Mouse (Mus musculus) E14TG2a.4 (cell line): ENCODE results near the gene Sgsm3.

Source experiments
- H3K27me3 ChIP-seq: 2 replicates; pipeline ENCODE4 v1.6.1; 2014; ENCODE audit warnings: low read length, control low read depth; ENCODE audit not compliant: insufficient read depth
- H3K36me3 ChIP-seq: 2 replicates; pipeline ENCODE4 v1.6.1; 2014; ENCODE audit warnings: low read length, control low read depth; ENCODE audit not compliant: insufficient read depth
- H3K4me1 ChIP-seq: replicated peaks from 2 replicates; pipeline ENCODE4 v1.6.1; 2014; ENCODE audit warnings: low read depth, low read length, control low read depth
- H3K4me3 ChIP-seq: replicated peaks from 2 replicates; pipeline ENCODE4 v1.5.1; 2014; ENCODE audit warnings: mild to moderate bottlenecking, low read length
- H3K9me3 ChIP-seq: 2 replicates; pipeline ENCODE4 v1.6.1; 2014; ENCODE audit warnings: low read length, control low read depth
- CTCF ChIP-seq: conservative IDR thresholded peaks from 2 replicates; pipeline ENCODE4 v1.5.1; 2014; ENCODE audit warnings: low read length
- NANOG ChIP-seq: IDR thresholded peaks from 2 replicates; pipeline ENCODE4 v1.6.1; 2014; ENCODE audit warnings: borderline replicate concordance, low read length, mixed read lengths
- POU5F1 ChIP-seq: IDR thresholded peaks from 2 replicates; pipeline ENCODE4 v1.6.1; 2014; ENCODE audit warnings: low read length, borderline replicate concordance

The Sgsm3 gene

DNA sequence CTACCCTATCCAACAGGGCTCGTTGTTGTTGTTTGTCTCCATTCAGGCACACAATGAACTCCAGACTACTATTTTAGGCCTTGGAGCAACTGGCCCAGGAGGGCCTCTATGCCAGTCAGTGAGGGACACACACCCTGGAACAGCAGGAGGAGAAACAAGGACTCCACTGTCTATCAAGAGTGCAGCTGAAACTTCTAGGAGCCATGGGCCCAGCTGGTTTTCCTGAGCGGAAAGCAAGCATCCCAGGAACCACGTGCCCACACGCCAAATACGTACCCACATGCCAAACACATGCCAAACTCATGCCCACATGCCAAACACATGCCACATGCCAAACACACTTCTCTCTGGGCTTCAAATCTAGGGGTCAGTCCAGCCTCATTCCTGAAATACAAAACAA, 60.9 kb downstream of the Sgsm3 start:
- TF ChIP-seq POU5F1 (no peak), CTCF (no peak), NANOG (no peak)
- no peaks in the 10 kb centered on the region for H3K27me3 ChIP-seq
- peaks cover 41% of the 10 kb centered on the region for H3K4me1 ChIP-seq
- no peaks in the 10 kb centered on the region for H3K9me3 ChIP-seq
- no peaks in the 10 kb centered on the region for H3K36me3 ChIP-seq
- no peak overlapping the region for H3K4me3 ChIP-seq

DNA sequence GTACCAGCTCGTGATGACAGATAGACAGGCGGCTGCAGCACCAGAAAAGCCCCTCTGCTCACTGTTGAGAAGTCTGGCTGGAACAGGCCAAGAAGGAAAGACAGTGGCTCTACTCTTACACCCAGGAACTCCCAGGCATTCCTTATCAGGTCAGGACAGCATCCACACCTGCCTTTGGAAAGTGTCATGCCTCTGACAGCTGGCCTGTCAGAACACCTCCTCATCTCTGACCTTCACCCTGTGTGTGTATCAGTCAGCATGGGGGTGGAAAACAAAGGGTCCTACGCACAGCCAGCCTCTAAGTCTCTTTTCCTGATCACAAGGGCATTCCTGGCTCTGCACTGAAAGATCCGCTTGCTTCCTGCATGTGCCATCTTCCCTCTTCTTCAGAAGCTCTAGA, 64.2 kb downstream of the Sgsm3 start:
- H3K36me3 ChIP-seq, result peaks cover 9% of the 10 kb centered on the region
- no peak overlapping the region for H3K4me3 ChIP-seq
- H3K4me1 ChIP-seq, result peaks cover 37% of the 10 kb centered on the region
- no peaks in the 10 kb centered on the region for H3K27me3 ChIP-seq
- TF ChIP-seq CTCF (no peak), NANOG (no peak), POU5F1 (no peak)
- no peaks in the 10 kb centered on the region for H3K9me3 ChIP-seq

DNA sequence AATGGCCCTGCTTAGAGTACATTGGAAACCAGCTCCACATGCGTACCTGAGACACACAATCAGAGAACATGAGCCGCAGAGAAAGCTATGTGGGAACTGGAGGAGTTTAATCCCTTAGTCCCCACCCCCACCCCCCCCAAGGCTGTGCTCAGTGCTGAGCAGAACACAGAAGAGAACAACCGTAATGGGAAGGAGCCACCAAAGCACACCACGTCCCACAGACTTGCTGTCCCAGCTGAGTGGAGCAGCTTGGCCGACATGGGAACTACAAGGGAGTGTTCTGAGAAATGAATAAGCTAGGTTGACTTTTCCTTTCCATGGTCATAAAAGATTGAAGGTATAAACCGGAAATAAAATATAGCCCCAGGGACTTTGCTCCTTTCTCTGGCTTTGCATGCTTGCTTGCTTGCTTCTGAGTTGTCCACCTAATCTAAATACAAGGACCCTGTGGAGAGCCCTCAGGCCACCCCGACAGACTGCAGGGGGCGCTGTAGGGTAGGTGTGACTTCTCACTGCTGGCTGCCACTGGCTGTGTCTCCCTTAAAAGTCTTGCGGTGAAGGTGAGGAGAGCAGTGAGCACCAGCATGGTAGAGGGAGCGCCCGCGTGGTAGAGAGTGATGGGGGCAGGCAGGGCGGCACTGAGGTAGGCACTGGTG, 64.8 kb downstream of the Sgsm3 start:
- no peaks in the 10 kb centered on the region for H3K27me3 ChIP-seq
- peaks cover 39% of the 10 kb centered on the region for H3K4me1 ChIP-seq
- H3K4me3 ChIP-seq, result no peak overlapping the region
- TF ChIP-seq POU5F1 (no peak), CTCF (peak; percentile 59)
- H3K36me3 ChIP-seq, result peaks cover 9% of the 10 kb centered on the region
- H3K9me3 ChIP-seq, result no peaks in the 10 kb centered on the region

- Histone ChIP-seq H3K36me3 (peaks cover 9% of the 10 kb centered on the region), H3K27me3 (no peaks in the 10 kb centered on the region), H3K4me1 (peaks cover 41% of the 10 kb centered on the region), H3K9me3 (no peaks in the 10 kb centered on the region), H3K4me3 (no peak overlapping the region)
- TF ChIP-seq POU5F1, result no peak
- no peak for TF ChIP-seq CTCF
- TF ChIP-seq NANOG, result no peak
Observed at GRCm38 (mm10) chr15:81044446-81044845, 66.9 kb downstream of the Sgsm3 start.

DNA sequence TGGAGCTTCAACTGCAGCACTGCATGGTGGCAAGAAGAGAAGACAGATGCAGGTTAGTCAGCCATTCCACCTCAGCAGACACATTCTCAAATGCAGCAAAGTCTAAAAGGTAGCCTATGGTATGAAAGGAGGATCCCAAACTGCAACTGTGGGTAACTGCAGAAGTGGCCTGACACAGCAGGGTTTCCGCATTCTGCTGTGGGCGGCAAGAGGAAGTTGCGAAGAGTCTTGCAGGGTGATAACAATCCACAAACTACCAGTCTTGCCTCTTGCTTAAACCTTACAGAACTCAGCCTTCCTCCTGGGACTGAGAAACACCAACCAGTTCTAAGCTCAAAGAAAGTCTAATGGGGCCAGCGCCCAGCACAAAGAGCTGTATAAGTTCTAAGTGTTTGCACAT, 67.8 kb downstream of the Sgsm3 start:
- no peak overlapping the region for H3K4me3 ChIP-seq
- peaks cover 41% of the 10 kb centered on the region for H3K4me1 ChIP-seq
- TF ChIP-seq NANOG (no peak), CTCF (no peak), POU5F1 (no peak)
- H3K27me3 ChIP-seq, result no peaks in the 10 kb centered on the region
- H3K36me3 ChIP-seq, result peaks cover 9% of the 10 kb centered on the region
- no peaks in the 10 kb centered on the region for H3K9me3 ChIP-seq

DNA sequence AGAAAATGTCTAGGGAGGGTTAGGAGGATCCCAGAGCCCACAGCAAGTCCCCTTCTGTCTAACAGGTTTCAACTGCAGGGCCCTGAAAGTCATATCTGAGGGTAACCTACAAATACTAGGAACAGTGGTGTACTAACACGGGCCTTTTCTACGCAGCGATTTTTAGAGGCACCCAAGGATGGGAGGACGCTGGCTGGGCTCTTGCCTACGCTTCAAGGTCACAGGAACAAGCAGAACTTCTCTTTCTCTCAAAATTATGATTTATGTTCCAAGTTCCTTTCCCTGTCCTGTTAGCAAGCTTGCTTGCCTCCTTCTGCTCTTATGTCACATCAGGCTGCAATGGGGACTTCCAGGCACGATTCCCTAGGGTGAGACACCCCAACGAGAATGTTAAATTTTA, 68.5 kb downstream of the Sgsm3 start:
- TF ChIP-seq POU5F1 (no peak), NANOG (no peak), CTCF (no peak)
- H3K36me3 ChIP-seq, result peaks cover 9% of the 10 kb centered on the region
- no peak overlapping the region for H3K4me3 ChIP-seq
- no peaks in the 10 kb centered on the region for H3K27me3 ChIP-seq
- no peaks in the 10 kb centered on the region for H3K9me3 ChIP-seq
- peaks cover 41% of the 10 kb centered on the region for H3K4me1 ChIP-seq

- Histone ChIP-seq H3K4me3 (no peak overlapping the region), H3K27me3 (no peaks in the 10 kb centered on the region), H3K36me3 (peaks cover 9% of the 10 kb centered on the region), H3K9me3 (no peaks in the 10 kb centered on the region), H3K4me1 (peaks cover 36% of the 10 kb centered on the region)
- TF ChIP-seq POU5F1 (no peak), CTCF (no peak), NANOG (no peak)
Observed at GRCm38 (mm10) chr15:81047497-81047896, 69.9 kb downstream of the Sgsm3 start.

- peaks cover 19% of the 10 kb centered on the region for H3K4me1 ChIP-seq
- H3K36me3 ChIP-seq, result peaks cover 6% of the 10 kb centered on the region
- H3K4me3 ChIP-seq, result no peak overlapping the region
- no peaks in the 10 kb centered on the region for H3K27me3 ChIP-seq
- H3K9me3 ChIP-seq, result no peaks in the 10 kb centered on the region
- peak; percentile 48 for TF ChIP-seq CTCF
- TF ChIP-seq NANOG, result no peak
- no peak for TF ChIP-seq POU5F1
Observed at GRCm38 (mm10) chr15:81049401-81050053, 72.0 kb downstream of the Sgsm3 start.
